Mouse (Mus musculus) E14TG2a.4 (cell line): Measurements from ENCODE around the gene Lsm14a.

Source experiments
- CTCF ChIP-seq: conservative IDR thresholded peaks from 2 replicates; pipeline ENCODE4 v1.5.1; 2014; ENCODE audit warnings: low read length
- POU5F1 ChIP-seq: IDR thresholded peaks from 2 replicates; pipeline ENCODE4 v1.6.1; 2014; ENCODE audit warnings: low read length, borderline replicate concordance

- TF ChIP-seq CTCF, result no peak
- TF ChIP-seq POU5F1, result no peak
Observed at GRCm38 (mm10) chr7:34389277-34390085, 3.6 kb downstream of the Lsm14a start.
